In genomic region chr4:108217332-108218179, GRCm38 (mm10) we compare ENCODE assay signal across 8 mouse cellular contexts. TPM values are rescaled to one million over a fixed set of nuclear protein-coding genes. Genes with fewer than 3 reads are reported as not detected.
DNase-seq lines count a peak whose midpoint lies in the region; ATAC-seq and TF ChIP-seq lines count a peak whose summit lies in the region.

Gene Zyg11a, minus strand, starts transcription at chr4:108218048.

- TF ChIP-seq POLR2A in embryonic fibroblast, embryonic 13.5 days (IDR thresholded peaks at IDR 0.05; ENCODE audit: low read depth, low read length), result no peak

- H3K4me2 ChIP-seq in intestine, postnatal 0 days (replicated peaks; ENCODE audit: low read depth), result peak within 1 kb of the TSS; percentile 85
- H3K4me2 ChIP-seq in liver, postnatal 0 days (ENCODE audit: low read depth, low read length), result peak within 1 kb of the TSS; percentile 71
- H3K4me2 ChIP-seq in stomach, embryonic 16.5 days (ENCODE audit: low read depth, low read length), result peak within 1 kb of the TSS; percentile 78

- TF ChIP-seq CTCF in embryonic fibroblast, embryonic 13.5 days (IDR thresholded peaks at IDR 0.05; ENCODE audit: borderline replicate concordance, insufficient read depth, low read length), result no peak
- no peak for TF ChIP-seq CTCF in intestine, postnatal 0 days (IDR thresholded peaks at IDR 0.05; ENCODE audit: low read depth)
- no peak for TF ChIP-seq CTCF in liver, postnatal 0 days (IDR thresholded peaks at IDR 0.05; ENCODE audit: low read depth)

- 2% methylated on average over 98 of the region's 107 CpGs for WGBS in intestine, postnatal 0 days
- WGBS in liver, postnatal 0 days (ENCODE audit: insufficient replicate concordance), result 2% methylated on average over 82 of the region's 107 CpGs
- WGBS in stomach, embryonic 16.5 days, result 2% methylated on average over 91 of the region's 107 CpGs

- H3K9me3 ChIP-seq in intestine, postnatal 0 days (ENCODE audit: control insufficient read depth), result no peaks in the 10 kb centered on the region
- H3K9me3 ChIP-seq in liver, postnatal 0 days (ENCODE audit: low read length), result no peaks in the 10 kb centered on the region
- H3K9me3 ChIP-seq in stomach, embryonic 16.5 days (replicated peaks; ENCODE audit: control insufficient read depth, low read length), result no peaks in the 10 kb centered on the region

- no peak for ATAC-seq in CD4-positive, CD25-positive, alpha-beta regulatory T cell, adult 4 months
- peak; percentile 63 for ATAC-seq in intestine, postnatal 0 days
- peak; percentile 88 for ATAC-seq in liver, postnatal 0 days
- ATAC-seq in stomach, embryonic 16.5 days (ENCODE audit: insufficient read depth, low FRiP score), result peak; percentile 69

- H3K9ac ChIP-seq in intestine, postnatal 0 days (ENCODE audit: low read depth, low read length), result peak within 1 kb of the TSS; percentile 42; the same call in 1 of the 2 replicates
- peak within 1 kb of the TSS; percentile 54; the same call in 1 of the 2 replicates for H3K9ac ChIP-seq in liver, postnatal 0 days (replicated peaks)
- H3K9ac ChIP-seq in stomach, embryonic 16.5 days (ENCODE audit: low read length), result peak within 1 kb of the TSS; percentile 64

- no peak for TF ChIP-seq EP300 in liver, postnatal 0 days (IDR thresholded peaks at IDR 0.05; ENCODE audit: low read depth)

- peak within 1 kb of the TSS; percentile 38 for H3K4me3 ChIP-seq in embryonic fibroblast, embryonic 13.5 days (ENCODE audit: insufficient read depth, low read length)
- peak within 1 kb of the TSS; percentile 47 for H3K4me3 ChIP-seq in intestine, postnatal 0 days (ENCODE audit: low read depth, low read length)
- H3K4me3 ChIP-seq in liver, postnatal 0 days (ENCODE audit: low read depth, low read length), result peak within 1 kb of the TSS; percentile 52
- H3K4me3 ChIP-seq in stomach, embryonic 16.5 days (replicated peaks; ENCODE audit: low read length), result peak within 1 kb of the TSS; percentile 54

- no peaks in the 10 kb centered on the region for H3K36me3 ChIP-seq in intestine, postnatal 0 days (ENCODE audit: control insufficient read depth, insufficient read depth)
- no peaks in the 10 kb centered on the region for H3K36me3 ChIP-seq in liver, postnatal 0 days (replicated peaks; ENCODE audit: insufficient read depth, low read length)
- H3K36me3 ChIP-seq in stomach, embryonic 16.5 days (ENCODE audit: control insufficient read depth, insufficient read depth, low read length), result no peaks in the 10 kb centered on the region

- DNase-seq in CD4-positive, CD25-positive, alpha-beta regulatory T cell, adult 2 months (ENCODE audit: low read depth, low spot score), result peak; percentile 15
- peak; percentile 44 to 47 for DNase-seq in B cell, adult 2 months
- DNase-seq in liver, postnatal 0 days, result peak; percentile 70
- no peak for DNase-seq in frontal cortex, postnatal 14 days (ENCODE audit: low spot score in 2 of 2)

- H3K4me1 ChIP-seq in embryonic fibroblast, embryonic 13.5 days (ENCODE audit: control insufficient read depth, insufficient read depth, low read length), result peaks cover 2% of the 10 kb centered on the region; the same call in 1 of the 2 replicates
- no peaks in the 10 kb centered on the region for H3K4me1 ChIP-seq in intestine, postnatal 0 days (replicated peaks; ENCODE audit: control insufficient read depth, insufficient read depth, low read length)
- H3K4me1 ChIP-seq in liver, postnatal 0 days (ENCODE audit: insufficient read depth), result no peaks in the 10 kb centered on the region; the same call in 1 of the 2 replicates
- H3K4me1 ChIP-seq in stomach, embryonic 16.5 days (ENCODE audit: control insufficient read depth, insufficient read depth, low read length), result peaks cover 6% of the 10 kb centered on the region; the same call in 1 of the 2 replicates

- 0 out of 2 replicates have a peak, but pooled peaks cover 4% of the 10 kb centered on the region for H3K27me3 ChIP-seq in intestine, postnatal 0 days (replicated peaks; ENCODE audit: control insufficient read depth, insufficient read depth, low read length)
- H3K27me3 ChIP-seq in liver, postnatal 0 days (ENCODE audit: insufficient read depth, low read length), result peaks cover 25% of the 10 kb centered on the region
- peaks cover 24% of the 10 kb centered on the region for H3K27me3 ChIP-seq in stomach, embryonic 16.5 days (ENCODE audit: control insufficient read depth, insufficient read depth, low read length)

- H3K27ac ChIP-seq in embryonic fibroblast, embryonic 13.5 days (ENCODE audit: insufficient read depth, low read length), result no peak within 1 kb of the TSS
- no peak within 1 kb of the TSS for H3K27ac ChIP-seq in intestine, postnatal 0 days (ENCODE audit: low read depth, low read length)
- peak within 1 kb of the TSS; percentile 7; the same call in 1 of the 2 replicates for H3K27ac ChIP-seq in liver, postnatal 0 days (ENCODE audit: low read depth)
- no peak within 1 kb of the TSS for H3K27ac ChIP-seq in stomach, embryonic 16.5 days (ENCODE audit: low read length)

RNA-seq across cellular contexts. Expression of gene Zyg11a, which starts in this region (rescaled TPM):
- not detected for polyA plus RNA-seq in CD4-positive, CD25-positive, alpha-beta regulatory T cell, adult 4 months (2017; shearing (Covaris generic))
- 0.35 TPM in 2 replicates for polyA plus RNA-seq in embryonic fibroblast, embryonic 13.5 days (2011; ENCODE audit: insufficient read length, low read depth, missing spikeins)
- polyA plus RNA-seq in intestine, postnatal 0 days (2015; fragmentation: Nextera tagmentation; extraction: Ambion mirVana), result 0.10 and 0.18 TPM in 2 replicates
- polyA plus RNA-seq in liver, postnatal 0 days (2015; fragmentation: Nextera tagmentation; extraction: Ambion mirVana), result 0.75 and 0.86 TPM in 2 replicates
- polyA plus RNA-seq in stomach, embryonic 16.5 days (2015; fragmentation: Nextera tagmentation; extraction: Ambion mirVana), result 0.29 and 0.35 TPM in 2 replicates

Comparison
In these comparisons a context has a peak if more than half of its experiments do, and no peak if none do; other contexts are left out.
1. Peak in ATAC-seq, H3K4me3 ChIP-seq, H3K9ac ChIP-seq and H3K4me2 ChIP-seq in intestine, postnatal 0 days; RNA of the gene not detected or under 1 TPM.
2. Peak in DNase-seq, ATAC-seq, H3K4me3 ChIP-seq, H3K27ac ChIP-seq, H3K9ac ChIP-seq and H3K4me2 ChIP-seq in liver, postnatal 0 days; RNA of the gene not detected or under 1 TPM.
3. Peak in ATAC-seq, H3K4me3 ChIP-seq, H3K9ac ChIP-seq and H3K4me2 ChIP-seq in stomach, embryonic 16.5 days; RNA of the gene not detected or under 1 TPM.
4. DNase-seq: peak in CD4-positive, CD25-positive, alpha-beta regulatory T cell, adult 2 months (single experiment) and B cell, adult 2 months (2 of 2); none in frontal cortex, postnatal 14 days (0 of 2).
5. Peak in every context shown above with its lines, with median percentiles within 50 percentile points of each other: H3K4me3 ChIP-seq, H3K4me2 ChIP-seq and H3K9ac ChIP-seq.